Mouse (Mus musculus) myocyte (in vitro differentiated cells): ENCODE measurements around the gene Col9a3.

Experiments
- CEBPB ChIP-seq: IDR thresholded peaks from 2 replicates; pipeline ENCODE4 v1.6.1; 2011; ENCODE audit warnings: mild to moderate bottlenecking, moderate library complexity; ENCODE audit not compliant: poor library complexity, insufficient read depth, severe bottlenecking
- MAX ChIP-seq: IDR thresholded peaks from one replicate; pipeline ENCODE4 v1.6.1; 2011; ENCODE audit warnings: low read depth, mild to moderate bottlenecking, control low read depth
- MYOG ChIP-seq, 3 experiments: IDR thresholded peaks; one replicate each; pipeline ENCODE4 v1.6.1; 2011; ENCODE audit warnings: control low read depth in 2 of 3, low read depth in 2 of 3, mild to moderate bottlenecking in 2 of 3; ENCODE audit not compliant: insufficient read length in 2 of 3, control insufficient read depth in 1 of 3, insufficient read depth in 1 of 3
- POLR2A ChIP-seq: IDR thresholded peaks from one replicate; pipeline ENCODE4 v1.6.1; 2011; ENCODE audit warnings: low read depth, mild to moderate bottlenecking, control low read depth, moderate library complexity; ENCODE audit not compliant: insufficient read length
- POLR2AphosphoS2 ChIP-seq: IDR thresholded peaks from one replicate; pipeline ENCODE4 v1.6.1; 2011; ENCODE audit warnings: low read depth, control low read depth; ENCODE audit not compliant: insufficient read length
- REST ChIP-seq: IDR thresholded peaks from one replicate; pipeline ENCODE4 v1.6.1; 2011; ENCODE audit warnings: mild to moderate bottlenecking, control low read depth, moderate library complexity; ENCODE audit not compliant: insufficient read depth, insufficient read length
- TCF12 ChIP-seq: IDR thresholded peaks from one replicate; pipeline ENCODE4 v1.6.1; 2011; ENCODE audit warnings: mild to moderate bottlenecking, control low read depth; ENCODE audit not compliant: poor library complexity, insufficient read depth, severe bottlenecking
- TCF3 ChIP-seq: IDR thresholded peaks from one replicate; pipeline ENCODE4 v1.6.1; 2011; ENCODE audit warnings: low read depth, control low read depth; ENCODE audit not compliant: insufficient read length
- USF1 ChIP-seq: IDR thresholded peaks from one replicate; pipeline ENCODE4 v1.6.1; 2011; ENCODE audit warnings: low read depth, mild to moderate bottlenecking, control low read depth, moderate library complexity

DNA sequence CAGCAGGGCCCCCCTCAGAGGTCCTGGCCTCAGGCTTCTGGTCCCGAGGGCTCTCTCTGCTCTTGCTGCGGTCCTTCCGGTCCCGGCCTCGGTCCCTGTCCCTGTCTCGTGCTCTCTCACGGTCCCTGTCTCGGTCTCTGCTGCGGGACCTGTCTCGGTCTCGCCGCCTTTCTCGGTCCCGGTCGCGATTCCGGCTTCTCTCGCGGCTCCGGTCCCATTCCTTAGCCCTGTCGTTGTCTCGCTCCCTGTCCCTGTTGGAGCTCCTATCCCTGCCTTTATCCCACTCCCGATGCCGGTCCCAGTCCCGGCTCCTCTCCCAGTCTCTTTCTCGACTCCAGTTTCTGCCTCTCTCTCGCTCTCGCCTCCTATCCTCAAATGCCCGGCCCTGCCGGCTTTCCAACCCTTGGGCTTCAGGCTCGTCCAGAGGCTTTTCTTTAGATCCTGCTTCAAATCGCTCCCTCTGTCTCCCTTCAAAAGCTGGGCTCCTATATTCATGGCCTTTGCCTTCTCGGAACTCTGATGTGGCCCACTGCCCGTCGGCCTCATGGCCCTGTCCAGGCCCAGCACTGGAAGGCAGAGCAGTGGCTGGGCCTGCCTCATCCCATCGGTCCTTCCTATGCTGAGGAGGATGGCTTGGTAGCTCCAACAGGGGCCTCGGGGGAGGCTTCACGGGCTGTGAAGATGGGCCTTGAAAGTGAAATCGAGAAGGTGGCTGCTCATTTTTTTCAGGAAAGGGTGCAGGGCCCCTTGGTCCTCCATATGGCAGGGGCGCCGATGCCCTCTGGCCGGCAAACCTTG lies 62.0 kb downstream of the Col9a3 start:
- no peak for TF ChIP-seq POLR2A
- no peak for TF ChIP-seq TCF3
- TF ChIP-seq USF1, result no peak
- TF ChIP-seq MAX, result no peak
- no peak for TF ChIP-seq CEBPB
- no peak for TF ChIP-seq TCF12
- TF ChIP-seq REST, result no peak
- TF ChIP-seq POLR2AphosphoS2, result no peak
- TF ChIP-seq MYOG (IDR thresholded peaks at IDR 0.05; ENCODE audit: control insufficient read depth in 1 of 3, insufficient read depth in 1 of 3, insufficient read length in 2 of 3, low read depth in 2 of 3), result no peak
